Mouse (Mus musculus): Measurements from ENCODE around the gene Hoxd4. TPM values are rescaled to one million over a fixed set of nuclear protein-coding genes. Genes with fewer than 3 reads are reported as not detected.

Hoxd4 gene
- total and polyA plus RNA-seq, 2 experiments from 2014 or later: not detected

GRCm38 (mm10) chr2:74715504-74716241 lies 3.9 kb downstream of the Hoxd4 start:
- peaks cover 89% of the 10 kb centered on the region for H3K27me3 ChIP-seq (ENCODE audit: insufficient read depth, low read length)
- peak; percentile 87 for DNase-seq
- peak overlapping the region; percentile 17; the same call in 1 of the 2 replicates for H3K4me2 ChIP-seq (ENCODE audit: low read depth)
- peak; percentile 73 for ATAC-seq
- peak; percentile 92 for TF ChIP-seq CTCF (IDR thresholded peaks at IDR 0.05; ENCODE audit: low read depth)
- no peak overlapping the region for H3K27ac ChIP-seq (ENCODE audit: low read depth, low read length)
- no peak overlapping the region for H3K9ac ChIP-seq
- H3K9me3 ChIP-seq (ENCODE audit: low read length): no peaks in the 10 kb centered on the region
- H3K4me3 ChIP-seq (ENCODE audit: low read depth, low read length): peak overlapping the region; percentile 8; the same call in 1 of the 2 replicates
- H3K36me3 ChIP-seq (ENCODE audit: insufficient read depth): no peaks in the 10 kb centered on the region
- H3K4me1 ChIP-seq (ENCODE audit: insufficient read depth): no peaks in the 10 kb centered on the region
- WGBS: 2% methylated on average over 26 of the region's 26 CpGs

GRCm38 (mm10) chr2:74720384-74720783 lies 8.7 kb downstream of the Hoxd4 start:
- H3K36me3 ChIP-seq (ENCODE audit: insufficient read depth): no peaks in the 10 kb centered on the region
- WGBS: 4% methylated on average over 2 of the region's 2 CpGs
- no peak for DNase-seq
- H3K9ac ChIP-seq: no peak overlapping the region
- no peak overlapping the region for H3K27ac ChIP-seq (ENCODE audit: low read depth, low read length)
- H3K9me3 ChIP-seq (ENCODE audit: low read length): no peaks in the 10 kb centered on the region
- H3K27me3 ChIP-seq (ENCODE audit: insufficient read depth, low read length): peaks cover 100% of the 10 kb centered on the region
- no peak overlapping the region for H3K4me3 ChIP-seq (ENCODE audit: low read depth, low read length)
- H3K4me1 ChIP-seq (ENCODE audit: insufficient read depth): no peaks in the 10 kb centered on the region
- no peak overlapping the region for H3K4me2 ChIP-seq (ENCODE audit: low read depth)
- no peak for ATAC-seq
- no peak for TF ChIP-seq CTCF (IDR thresholded peaks at IDR 0.05; ENCODE audit: low read depth)

- Histone ChIP-seq H3K27me3 (ENCODE audit: insufficient read depth, low read length) (peaks cover 100% of the 10 kb centered on the region), H3K27ac (ENCODE audit: low read depth, low read length) (no peak overlapping the region), H3K36me3 (ENCODE audit: insufficient read depth) (no peaks in the 10 kb centered on the region), H3K4me1 (ENCODE audit: insufficient read depth) (no peaks in the 10 kb centered on the region), H3K4me2 (ENCODE audit: low read depth) (no peak overlapping the region), H3K9ac (no peak overlapping the region), H3K9me3 (ENCODE audit: low read length) (no peaks in the 10 kb centered on the region), H3K4me3 (ENCODE audit: low read depth, low read length) (no peak overlapping the region)
- DNase-seq (no peak), ATAC-seq (no peak)
- WGBS: 6% methylated on average over 5 of the region's 5 CpGs
- no peak for TF ChIP-seq CTCF (IDR thresholded peaks at IDR 0.05; ENCODE audit: low read depth)
Observed at GRCm38 (mm10) chr2:74720955-74721491, 9.3 kb downstream of the Hoxd4 start.

GRCm38 (mm10) chr2:74721882-74722281 lies 10.2 kb downstream of the Hoxd4 start:
- no peak overlapping the region for H3K4me3 ChIP-seq (ENCODE audit: low read depth, low read length)
- H3K36me3 ChIP-seq (ENCODE audit: insufficient read depth): no peaks in the 10 kb centered on the region
- H3K4me2 ChIP-seq (ENCODE audit: low read depth): no peak overlapping the region
- no peak overlapping the region for H3K9ac ChIP-seq
- no peak for TF ChIP-seq CTCF (IDR thresholded peaks at IDR 0.05; ENCODE audit: low read depth)
- H3K27me3 ChIP-seq (ENCODE audit: insufficient read depth, low read length): peaks cover 100% of the 10 kb centered on the region
- no peak overlapping the region for H3K27ac ChIP-seq (ENCODE audit: low read depth, low read length)
- WGBS: 4% methylated on average over 6 of the region's 6 CpGs
- no peaks in the 10 kb centered on the region for H3K9me3 ChIP-seq (ENCODE audit: low read length)
- no peak for ATAC-seq
- DNase-seq: no peak
- no peaks in the 10 kb centered on the region for H3K4me1 ChIP-seq (ENCODE audit: insufficient read depth)

GRCm38 (mm10) chr2:74722949-74723348 lies 11.2 kb downstream of the Hoxd4 start:
- no peaks in the 10 kb centered on the region for H3K9me3 ChIP-seq (ENCODE audit: low read length)
- peaks cover 100% of the 10 kb centered on the region for H3K27me3 ChIP-seq (ENCODE audit: insufficient read depth, low read length)
- no peaks in the 10 kb centered on the region for H3K4me1 ChIP-seq (ENCODE audit: insufficient read depth)
- no peak overlapping the region for H3K4me2 ChIP-seq (ENCODE audit: low read depth)
- H3K36me3 ChIP-seq (ENCODE audit: insufficient read depth): no peaks in the 10 kb centered on the region
- H3K4me3 ChIP-seq (ENCODE audit: low read depth, low read length): no peak overlapping the region
- H3K27ac ChIP-seq (ENCODE audit: low read depth, low read length): no peak overlapping the region
- no peak for DNase-seq
- WGBS: 4% methylated on average over 8 of the region's 8 CpGs
- H3K9ac ChIP-seq: no peak overlapping the region
- TF ChIP-seq CTCF (IDR thresholded peaks at IDR 0.05; ENCODE audit: low read depth): no peak
- no peak for ATAC-seq

- ATAC-seq (no peak), DNase-seq (no peak)
- no peak overlapping the region for H3K9ac ChIP-seq
- no peaks in the 10 kb centered on the region for H3K4me1 ChIP-seq (ENCODE audit: insufficient read depth)
- H3K27ac ChIP-seq (ENCODE audit: low read depth, low read length): no peak overlapping the region
- peaks cover 100% of the 10 kb centered on the region for H3K27me3 ChIP-seq (ENCODE audit: insufficient read depth, low read length)
- TF ChIP-seq CTCF (IDR thresholded peaks at IDR 0.05; ENCODE audit: low read depth): no peak
- H3K4me2 ChIP-seq (ENCODE audit: low read depth): no peak overlapping the region
- no peak overlapping the region for H3K4me3 ChIP-seq (ENCODE audit: low read depth, low read length)
- WGBS: 7% methylated on average over 7 of the region's 7 CpGs
- H3K36me3 ChIP-seq (ENCODE audit: insufficient read depth): no peaks in the 10 kb centered on the region
- H3K9me3 ChIP-seq (ENCODE audit: low read length): no peaks in the 10 kb centered on the region
Observed at GRCm38 (mm10) chr2:74724244-74725015, 12.7 kb downstream of the Hoxd4 start.

GRCm38 (mm10) chr2:74725171-74725570 lies 13.4 kb downstream of the Hoxd4 start:
- no peak for TF ChIP-seq CTCF (IDR thresholded peaks at IDR 0.05; ENCODE audit: low read depth)
- H3K9me3 ChIP-seq (ENCODE audit: low read length): no peaks in the 10 kb centered on the region
- WGBS: 1% methylated on average over 17 of the region's 17 CpGs
- no peak overlapping the region for H3K27ac ChIP-seq (ENCODE audit: low read depth, low read length)
- H3K4me3 ChIP-seq (ENCODE audit: low read depth, low read length): no peak overlapping the region
- H3K4me1 ChIP-seq (ENCODE audit: insufficient read depth): no peaks in the 10 kb centered on the region
- ATAC-seq: no peak
- peaks cover 98% of the 10 kb centered on the region for H3K27me3 ChIP-seq (ENCODE audit: insufficient read depth, low read length)
- no peaks in the 10 kb centered on the region for H3K36me3 ChIP-seq (ENCODE audit: insufficient read depth)
- H3K9ac ChIP-seq: no peak overlapping the region
- no peak overlapping the region for H3K4me2 ChIP-seq (ENCODE audit: low read depth)
- DNase-seq: no peak

All from forebrain, postnatal 0 days (tissue).